Mouse (Mus musculus): Measurements from ENCODE around the gene Mis12. TPM values are rescaled to one million over a fixed set of nuclear protein-coding genes. Genes with fewer than 3 reads are reported as not detected.
A peak's percentile ranks its signal among the peaks of the same experiment; 100 is the strongest.

Gene Mis12
- polyA plus RNA-seq (2012; rRNA removed): 13.4 and 13.5 TPM in 2 replicates

GRCm38 (mm10) chr11:71019201-71020068 is at the start of gene Mis12, which contains the start of gene Derl2:
Gene Mis12, plus strand, starts transcription at chr11:71019611.
Gene Derl2, minus strand, starts transcription at chr11:71019841.
- DNase-seq (ENCODE audit: extremely low spot score in 1 of 2, low spot score in 1 of 2): peak; percentile 99

GRCm38 (mm10) chr11:70969821-70970559 is 49.4 kb upstream of the Mis12 start, which contains the start of the genes Nup88 and Rpain:
Gene Nup88, minus strand, starts transcription at chr11:70969973.
Gene Rpain, plus strand, starts transcription at chr11:70970213.
- DNase-seq (ENCODE audit: extremely low spot score in 1 of 2, low spot score in 1 of 2): peak; percentile 95 to 97

- DNase-seq (ENCODE audit: extremely low spot score in 1 of 2, low spot score in 1 of 2): peak in 1 of 2 experiments; percentile 45
Measured at GRCm38 (mm10) chr11:70970560-70971540, 48.6 kb upstream of the Mis12 start.

GRCm38 (mm10) chr11:70972586-70972985 is 46.8 kb upstream of the Mis12 start:
- DNase-seq (ENCODE audit: extremely low spot score in 1 of 2, low spot score in 1 of 2): no peak

GRCm38 (mm10) chr11:70973947-70974346 is 45.5 kb upstream of the Mis12 start:
- no peak for DNase-seq (ENCODE audit: extremely low spot score in 1 of 2, low spot score in 1 of 2)

GRCm38 (mm10) chr11:70975193-70975592 is 44.2 kb upstream of the Mis12 start:
- peak; percentile 33 to 42 for DNase-seq (ENCODE audit: extremely low spot score in 1 of 2, low spot score in 1 of 2)

- DNase-seq (ENCODE audit: extremely low spot score in 1 of 2, low spot score in 1 of 2): no peak
Measured at GRCm38 (mm10) chr11:70977293-70977692, 42.1 kb upstream of the Mis12 start.

- no peak for DNase-seq (ENCODE audit: extremely low spot score in 1 of 2, low spot score in 1 of 2)
Measured at GRCm38 (mm10) chr11:70980232-70980631, 39.2 kb upstream of the Mis12 start.

GRCm38 (mm10) chr11:70980751-70981510 is 38.5 kb upstream of the Mis12 start:
- no peak for DNase-seq (ENCODE audit: extremely low spot score in 1 of 2, low spot score in 1 of 2)

- DNase-seq (ENCODE audit: extremely low spot score in 1 of 2, low spot score in 1 of 2): no peak
Measured at GRCm38 (mm10) chr11:70982030-70982429, 37.4 kb upstream of the Mis12 start.

- DNase-seq (ENCODE audit: extremely low spot score in 1 of 2, low spot score in 1 of 2): peak; percentile 79 to 96
Measured at GRCm38 (mm10) chr11:70982557-70983228, 36.7 kb upstream of the Mis12 start, which contains the start of gene C1qbp. Gene C1qbp, minus strand, starts transcription at chr11:70983026.

- peak in 1 of 2 experiments; percentile 26 for DNase-seq (ENCODE audit: extremely low spot score in 1 of 2, low spot score in 1 of 2)
Measured at GRCm38 (mm10) chr11:71001167-71001566, 18.2 kb upstream of the Mis12 start.

GRCm38 (mm10) chr11:71003611-71004315 is 15.6 kb upstream of the Mis12 start:
- DNase-seq (ENCODE audit: extremely low spot score in 1 of 2, low spot score in 1 of 2): peak in 1 of 2 experiments; percentile 47

GRCm38 (mm10) chr11:71004316-71004773 is 15.1 kb upstream of the Mis12 start, which contains the start of gene Dhx33:
Gene Dhx33, minus strand, starts transcription at chr11:71004437.
- DNase-seq (ENCODE audit: extremely low spot score in 1 of 2, low spot score in 1 of 2): peak; percentile 97 to 98

- peak in 1 of 2 experiments; percentile 11 for DNase-seq (ENCODE audit: extremely low spot score in 1 of 2, low spot score in 1 of 2)
Measured at GRCm38 (mm10) chr11:71005046-71005445, 14.4 kb upstream of the Mis12 start.

GRCm38 (mm10) chr11:71007026-71007425 is 12.4 kb upstream of the Mis12 start:
- no peak for DNase-seq (ENCODE audit: extremely low spot score in 1 of 2, low spot score in 1 of 2)

- DNase-seq (ENCODE audit: extremely low spot score in 1 of 2, low spot score in 1 of 2): no peak
Measured at GRCm38 (mm10) chr11:71007831-71008230, 11.6 kb upstream of the Mis12 start.

GRCm38 (mm10) chr11:71008321-71008720 is 11.1 kb upstream of the Mis12 start:
- no peak for DNase-seq (ENCODE audit: extremely low spot score in 1 of 2, low spot score in 1 of 2)
